Mouse (Mus musculus): ENCODE results near the gene Idh2. TPM values are rescaled to one million over a fixed set of nuclear protein-coding genes. Genes with fewer than 3 reads are reported as not detected.
"Not testable (repeated sequence)": the region's sequence is repeated elsewhere in the genome, so short reads cannot be mapped to it uniquely, and the experiment has no call there.

Gene Idh2
- total RNA-seq, 2 experiments from 2014 or later, result 236 to 647 TPM

DNA sequence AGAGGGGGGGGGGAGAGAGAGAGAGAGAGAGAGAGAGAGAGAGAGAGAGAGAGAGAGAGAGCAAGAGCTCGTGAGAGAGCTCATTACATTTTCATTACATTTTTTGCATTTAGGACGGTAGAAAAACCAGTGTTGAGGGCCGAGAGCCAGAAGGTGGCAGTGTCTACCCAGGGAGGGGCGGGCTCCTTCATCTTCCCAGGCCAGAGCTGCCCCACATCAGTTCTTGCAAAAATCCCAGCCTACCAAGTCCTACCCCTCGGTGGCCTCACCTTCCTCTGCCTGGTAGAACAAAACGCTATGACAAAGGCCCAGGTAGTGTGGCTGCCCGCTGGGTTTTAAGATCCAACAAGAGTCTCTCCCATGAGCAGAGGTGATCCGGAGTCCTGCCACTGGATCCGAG lies 25.6 kb upstream of the Idh2 start:
- TF ChIP-seq CTCF (IDR thresholded peaks at IDR 0.05), result peak; percentile 84
- peak; percentile 74 for DNase-seq
- Histone ChIP-seq H3K4me3 (no peak overlapping the region), H3K27ac (no peak overlapping the region)
- intact Hi-C loops (cut with DNase I), result loop anchor here (2.0 to 5.0 kb wide), 2 partner anchors 74 to 231 kb away; partner anchors contain the start of gene Man2a2

DNA sequence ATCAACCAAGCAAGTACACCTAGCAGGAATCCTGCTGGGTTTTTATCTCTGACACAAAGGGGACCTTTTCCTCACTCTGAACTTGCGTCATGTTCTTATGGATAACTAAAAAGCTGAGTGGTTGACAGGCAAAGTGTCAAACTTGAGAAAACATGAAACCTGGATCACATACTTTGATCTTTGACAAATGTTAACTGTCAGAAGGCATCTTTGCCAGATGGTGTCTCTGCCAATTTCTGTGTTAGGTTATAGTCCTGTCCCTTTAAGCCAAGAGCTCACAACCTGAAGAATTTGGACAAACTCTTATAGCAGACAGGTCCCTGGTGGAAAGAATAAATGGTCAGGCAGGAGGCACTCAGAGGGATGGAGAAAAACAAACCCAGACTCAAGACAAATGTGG lies 23.2 kb upstream of the Idh2 start:
- Histone ChIP-seq H3K27ac (no peak overlapping the region), H3K4me3 (no peak overlapping the region)
- no peak for TF ChIP-seq CTCF (IDR thresholded peaks at IDR 0.05)
- DNase-seq, result no peak
- intact Hi-C loops (cut with DNase I), result no loop called here

GRCm38 (mm10) chr7:80135173-80135532 lies 20.0 kb upstream of the Idh2 start:
- Histone ChIP-seq H3K4me3 (no peak overlapping the region), H3K27ac (peak overlapping the region; percentile 84)
- TF ChIP-seq CTCF (IDR thresholded peaks at IDR 0.05), result no peak
- intact Hi-C loops (cut with DNase I), result no loop called here
- DNase-seq, result peak; percentile 25

DNA sequence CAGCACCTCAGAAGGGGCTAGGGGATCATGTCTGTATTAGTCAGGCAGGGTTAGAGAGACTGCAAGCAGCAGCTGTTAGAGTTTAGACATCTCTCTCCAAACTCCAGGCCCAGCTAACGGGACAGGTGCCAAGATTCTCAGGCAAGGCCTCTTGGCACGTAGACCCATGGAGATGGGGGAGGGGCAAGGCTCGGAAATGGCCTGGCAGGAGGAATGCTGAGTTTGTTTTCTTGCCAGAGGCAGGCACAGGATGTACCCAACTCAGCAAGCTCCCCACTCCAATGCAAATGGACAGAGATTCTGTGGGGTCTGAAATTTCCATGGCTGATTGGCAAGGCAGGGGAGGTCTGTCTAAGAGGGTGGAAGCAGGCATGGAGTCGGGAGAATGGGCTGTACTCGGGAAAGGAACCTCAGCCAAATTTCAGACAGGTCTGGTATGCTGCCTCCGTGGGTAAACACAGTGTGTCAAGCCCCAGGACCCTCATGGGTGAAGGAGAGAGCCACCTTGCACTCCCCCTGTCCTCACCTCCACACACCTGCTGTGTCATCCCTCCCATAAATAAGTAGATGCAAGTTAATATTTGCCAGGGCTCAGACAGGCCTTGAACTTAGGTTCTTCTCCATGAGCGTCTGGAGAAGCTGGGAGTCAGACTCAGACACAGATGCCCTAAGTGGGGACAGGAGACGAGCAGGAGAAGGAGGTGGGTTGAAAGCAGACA lies 19.4 kb upstream of the Idh2 start:
- Histone ChIP-seq H3K4me3 (no peak overlapping the region), H3K27ac (peak overlapping the region; percentile 84)
- intact Hi-C loops (cut with DNase I), result no loop called here
- DNase-seq, result peak; percentile 92
- no peak for TF ChIP-seq CTCF (IDR thresholded peaks at IDR 0.05)

GRCm38 (mm10) chr7:80132541-80132940 lies 17.3 kb upstream of the Idh2 start:
- intact Hi-C loops (cut with DNase I), result no loop called here
- H3K27ac ChIP-seq, result peak overlapping the region; percentile 24; the same call in 1 of the 2 replicates
- DNase-seq, result peak; percentile 70
- H3K4me3 ChIP-seq, result no peak overlapping the region
- peak; percentile 76 for TF ChIP-seq CTCF (IDR thresholded peaks at IDR 0.05)

- H3K4me3 ChIP-seq; intact Hi-C loops (cut with DNase I); DNase-seq: not testable (repeated sequence)
- TF ChIP-seq CTCF (IDR thresholded peaks at IDR 0.05), result peak; percentile 41
- peak overlapping the region; percentile 90 for H3K27ac ChIP-seq
These were observed 16.1 kb upstream of the Idh2 start for GRCm38 (mm10) chr7:80131315-80131714.

DNA sequence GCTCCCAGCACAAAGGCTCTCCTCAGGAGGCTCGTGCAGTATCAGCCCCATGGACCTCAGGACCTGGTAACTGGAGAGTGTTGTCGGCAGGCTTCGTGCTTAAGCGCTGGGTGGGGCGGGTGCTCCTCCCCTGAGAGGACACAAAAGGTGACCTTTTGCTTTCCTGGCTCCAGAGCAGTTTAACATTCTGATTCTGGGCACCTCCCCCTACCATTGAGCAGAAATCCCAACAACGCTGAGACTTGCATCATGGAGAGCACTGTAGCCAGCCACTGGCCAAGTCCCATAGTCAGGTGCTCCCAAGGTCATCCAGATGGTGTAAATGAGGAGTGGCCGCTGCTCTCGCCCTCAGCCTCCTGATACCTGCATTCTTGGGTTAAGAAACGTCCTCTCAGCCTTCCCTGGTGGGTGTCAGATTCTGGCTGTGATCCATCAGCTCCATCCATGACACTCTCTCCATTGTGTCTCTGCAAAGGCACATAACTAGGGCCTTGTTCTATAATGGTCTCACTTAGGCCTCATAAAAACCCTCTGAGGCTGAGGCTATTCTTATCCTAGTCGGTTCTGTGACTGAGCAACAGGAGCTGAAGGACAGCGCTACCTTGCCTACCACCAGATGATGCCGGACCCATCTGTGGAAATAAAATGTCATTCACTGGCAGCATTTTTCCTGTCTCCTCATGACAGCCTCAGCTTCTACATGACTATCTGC lies 15.3 kb upstream of the Idh2 start:
- DNase-seq, result peak; percentile 54
- Histone ChIP-seq H3K27ac (peak overlapping the region; percentile 90), H3K4me3 (no peak overlapping the region; the same call in 1 of the 2 replicates)
- intact Hi-C loops (cut with DNase I), result no loop called here
- no peak for TF ChIP-seq CTCF (IDR thresholded peaks at IDR 0.05)

GRCm38 (mm10) chr7:80129278-80129677 lies 14.1 kb upstream of the Idh2 start:
- intact Hi-C loops (cut with DNase I), result no loop called here
- no peak for TF ChIP-seq CTCF (IDR thresholded peaks at IDR 0.05)
- Histone ChIP-seq H3K4me3 (no peak overlapping the region; the same call in 1 of the 2 replicates), H3K27ac (peak overlapping the region; percentile 90)
- DNase-seq, result peak; percentile 84

GRCm38 (mm10) chr7:80123672-80124071 lies 8.5 kb upstream of the Idh2 start:
- intact Hi-C loops (cut with DNase I), result no loop called here
- Histone ChIP-seq H3K27ac (no peak overlapping the region), H3K4me3 (no peak overlapping the region)
- no peak for TF ChIP-seq CTCF (IDR thresholded peaks at IDR 0.05)
- no peak for DNase-seq

GRCm38 (mm10) chr7:80123115-80123514 lies 7.9 kb upstream of the Idh2 start:
- intact Hi-C loops (cut with DNase I), result no loop called here
- no peak overlapping the region for H3K27ac ChIP-seq

GRCm38 (mm10) chr7:80121083-80121482 lies 5.9 kb upstream of the Idh2 start:
- intact Hi-C loops (cut with DNase I), result no loop called here

More at GRCm38 (mm10) chr7:80123115-80123514, 7.9 kb upstream of the Idh2 start:
- H3K4me3 ChIP-seq, result no peak overlapping the region
- no peak for DNase-seq
- no peak for TF ChIP-seq CTCF (IDR thresholded peaks at IDR 0.05)

GRCm38 (mm10) chr7:80119198-80119597 lies 4.0 kb upstream of the Idh2 start:
- intact Hi-C loops (cut with DNase I), result no loop called here
- Histone ChIP-seq H3K27ac (peak overlapping the region; percentile 80), H3K4me3 (no peak overlapping the region)
- TF ChIP-seq CTCF (IDR thresholded peaks at IDR 0.05), result no peak
- DNase-seq, result peak; percentile 66

More at GRCm38 (mm10) chr7:80121083-80121482, 5.9 kb upstream of the Idh2 start:
- peak overlapping the region; percentile 80 for H3K27ac ChIP-seq
- H3K4me3 ChIP-seq, result no peak overlapping the region
- DNase-seq, result no peak
- TF ChIP-seq CTCF (IDR thresholded peaks at IDR 0.05), result no peak

- peak; percentile 36 for DNase-seq
- Histone ChIP-seq H3K4me3 (peak overlapping the region; percentile 88; the same call in 1 of the 2 replicates), H3K27ac (peak overlapping the region; percentile 94)
- intact Hi-C loops (cut with DNase I), result no loop called here
- TF ChIP-seq CTCF (IDR thresholded peaks at IDR 0.05), result no peak
These were observed 966 bp upstream of the Idh2 start for GRCm38 (mm10) chr7:80116158-80116557.
